Mouse (Mus musculus) erythroblast, embryonic 14.5 days (primary cell): ENCODE measurements around the gene Chic1. TPM values are rescaled to one million over a fixed set of nuclear protein-coding genes. Genes with fewer than 3 reads are reported as not detected.

Source experiments
- H3K27me3 ChIP-seq: 2 replicates; pipeline ENCODE4 v1.6.1; 2012; ENCODE audit warnings: inconsistent platforms; ENCODE audit not compliant: control insufficient read depth
- H3K36me3 ChIP-seq: 2 replicates; pipeline ENCODE4 v1.6.1; 2012; ENCODE audit warnings: mild to moderate bottlenecking, inconsistent platforms; ENCODE audit not compliant: control insufficient read depth
- H3K4me1 ChIP-seq: 2 replicates; pipeline ENCODE4 v1.6.1; 2012; ENCODE audit warnings: inconsistent platforms; ENCODE audit not compliant: control insufficient read depth
- H3K4me3 ChIP-seq: replicated peaks from 2 replicates; pipeline ENCODE3; 2012; ENCODE audit warnings: moderate library complexity, mild to moderate bottlenecking, inconsistent platforms
- H3K9me3 ChIP-seq: 2 replicates; pipeline ENCODE4 v1.6.1; 2012; ENCODE audit warnings: low read length, inconsistent platforms, mixed read lengths; ENCODE audit not compliant: control insufficient read depth
- GATA1 ChIP-seq: IDR thresholded peaks from 2 replicates; pipeline ENCODE4 v1.6.1; 2012; ENCODE audit warnings: low read length, inconsistent platforms, mixed read lengths
- TAL1 ChIP-seq: IDR thresholded peaks from 3 replicates; pipeline ENCODE4 v1.6.1; 2012; ENCODE audit warnings: low read length, inconsistent platforms, mixed read lengths
- polyA plus RNA-seq: library from polyadenylated mRNA; stranded (reverse); fragments of >175 nt; gene quantifications from 2 replicates; pipeline ENCODE4 v1.2.3, GENCODE M21; 2012

The Chic1 gene
- not detected in 2 replicates for polyA plus RNA-seq

DNA sequence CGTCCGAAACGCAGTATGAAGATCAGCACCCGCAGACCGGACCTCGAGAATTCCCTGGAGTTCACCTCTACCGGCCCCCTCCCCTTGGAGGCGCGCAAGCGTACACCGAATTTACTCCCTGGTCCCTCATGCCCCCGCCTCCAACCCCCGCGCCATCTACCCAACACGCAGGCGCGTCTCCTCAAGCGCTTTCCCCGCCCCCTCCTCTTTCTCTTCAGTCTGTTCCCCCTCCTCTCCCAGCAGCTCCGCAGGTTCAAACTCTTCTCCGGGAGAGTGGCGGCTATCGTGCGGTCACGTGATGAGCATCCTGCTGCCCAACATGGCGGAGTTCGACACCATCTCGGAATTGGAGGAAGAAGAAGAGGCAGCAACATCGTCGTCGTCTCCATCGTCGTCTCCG is at the start of gene Chic1:
Gene Chic1, plus strand, starts transcription at position 190 of the 400 bp plus-strand sequence.
- H3K27me3 ChIP-seq = peaks cover 52% of the 10 kb centered on the region
- peaks cover 9% of the 10 kb centered on the region; the same call in 1 of the 2 replicates for H3K9me3 ChIP-seq
- H3K4me3 ChIP-seq = peak within 1 kb of the TSS; percentile 55
- no peaks in the 10 kb centered on the region for H3K36me3 ChIP-seq
- TF ChIP-seq GATA1 (no peak), TAL1 (no peak)
- H3K4me1 ChIP-seq = no peaks in the 10 kb centered on the region

DNA sequence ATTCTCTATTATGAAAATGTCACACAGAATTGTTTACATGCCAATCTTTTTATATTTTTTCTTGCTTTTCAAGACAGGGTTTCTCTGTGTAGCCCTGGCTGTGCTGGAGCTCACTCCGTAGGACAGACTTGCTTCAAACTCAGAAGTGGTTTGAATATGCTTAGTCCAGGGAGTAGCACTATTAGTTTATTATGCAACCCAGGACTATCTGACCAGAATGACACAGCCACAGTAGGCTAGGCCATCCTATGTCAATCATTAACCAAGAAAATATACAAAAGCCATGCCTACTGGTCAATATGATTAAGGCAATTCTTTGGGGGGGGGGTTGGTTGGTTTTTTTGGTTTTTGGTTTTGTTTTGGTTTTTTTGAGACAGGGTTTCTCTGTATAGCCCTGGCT is 48.0 kb upstream of the Chic1 start:
- TF ChIP-seq GATA1 (no peak), TAL1 (no peak)
- no peaks in the 10 kb centered on the region for H3K9me3 ChIP-seq
- no peaks in the 10 kb centered on the region for H3K36me3 ChIP-seq
- H3K4me3 ChIP-seq = no peak overlapping the region
- no peaks in the 10 kb centered on the region for H3K27me3 ChIP-seq
- no peaks in the 10 kb centered on the region for H3K4me1 ChIP-seq

DNA sequence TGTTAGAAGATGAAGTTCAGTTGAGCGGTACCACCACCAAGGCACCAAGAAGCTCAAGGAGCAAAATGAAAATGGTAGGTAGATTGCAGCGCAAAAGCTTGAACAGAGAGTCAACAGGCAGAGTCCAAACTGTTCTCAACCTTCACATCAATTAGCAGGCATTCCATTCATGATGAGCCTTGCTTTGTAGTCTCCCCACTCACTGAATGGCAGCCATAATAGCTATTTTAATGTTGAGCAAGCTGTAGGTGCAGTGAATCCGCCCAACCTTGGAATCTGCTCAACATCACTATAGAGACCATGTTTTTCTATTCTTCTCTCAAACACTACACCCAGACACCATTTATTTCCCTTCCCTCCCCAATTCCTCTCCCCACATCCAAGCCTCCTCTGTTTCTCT is 44.6 kb upstream of the Chic1 start:
- Histone ChIP-seq H3K27me3 (peaks cover 4% of the 10 kb centered on the region; the same call in 1 of the 2 replicates), H3K4me1 (no peaks in the 10 kb centered on the region), H3K36me3 (no peaks in the 10 kb centered on the region), H3K4me3 (no peak overlapping the region), H3K9me3 (no peaks in the 10 kb centered on the region)
- TF ChIP-seq TAL1 (no peak), GATA1 (no peak)

- H3K27me3 ChIP-seq = peaks cover 4% of the 10 kb centered on the region
- no peak overlapping the region for H3K4me3 ChIP-seq
- H3K36me3 ChIP-seq = no peaks in the 10 kb centered on the region
- TF ChIP-seq TAL1 = no peak
- TF ChIP-seq GATA1 = no peak
- H3K9me3 ChIP-seq = no peaks in the 10 kb centered on the region
- no peaks in the 10 kb centered on the region for H3K4me1 ChIP-seq
Measured at GRCm38 (mm10) chrX:103314146-103314545, 42.1 kb upstream of the Chic1 start.

DNA sequence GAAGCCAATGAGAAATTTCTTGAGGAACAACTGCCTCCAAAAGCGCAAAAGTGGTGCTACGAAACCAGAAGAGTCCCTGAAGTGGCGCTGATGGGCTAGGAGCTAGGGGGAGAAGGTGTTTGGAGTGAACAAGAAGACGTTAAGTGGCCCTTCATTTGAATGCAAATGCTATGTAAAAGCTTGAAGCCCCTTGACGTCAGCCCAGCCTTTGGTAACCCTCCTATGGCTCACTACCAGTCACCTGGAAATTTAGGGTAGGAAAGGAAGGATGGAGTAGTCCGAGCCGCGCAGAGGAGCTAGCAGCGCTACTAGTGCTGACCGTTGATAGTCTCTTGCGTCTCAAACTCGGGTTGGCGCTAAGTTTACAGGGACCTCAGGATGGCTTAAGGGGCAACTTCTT is 35.1 kb upstream of the Chic1 start, which contains the start of gene Cdx4:
Gene Cdx4, plus strand, starts transcription at position 253 of the 400 bp plus-strand sequence.
- H3K27me3 ChIP-seq = peaks cover 43% of the 10 kb centered on the region
- no peak within 1 kb of the TSS for H3K4me3 ChIP-seq
- H3K9me3 ChIP-seq = peaks cover 2% of the 10 kb centered on the region; the same call in 1 of the 2 replicates
- no peaks in the 10 kb centered on the region for H3K36me3 ChIP-seq
- TF ChIP-seq GATA1 = no peak
- TF ChIP-seq TAL1 = no peak
- no peaks in the 10 kb centered on the region for H3K4me1 ChIP-seq

DNA sequence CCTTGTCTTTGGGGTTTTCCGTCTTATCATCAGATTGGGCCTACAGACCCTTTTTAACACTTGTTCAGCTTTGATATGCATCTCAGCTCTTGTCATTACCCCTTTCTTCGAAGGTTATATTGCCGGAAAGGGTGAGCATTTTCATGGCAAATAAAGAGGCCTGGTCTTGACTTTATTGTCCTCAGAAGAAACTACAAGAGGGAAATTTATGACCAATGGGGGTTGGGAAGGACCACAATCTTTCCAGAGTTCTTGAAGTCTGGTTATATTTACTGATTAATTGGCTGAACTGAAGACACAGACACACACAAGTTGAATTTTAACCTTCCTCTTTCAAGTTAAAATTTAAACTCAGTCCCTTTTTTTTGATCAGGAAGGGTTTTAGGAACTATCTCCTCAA is 30.4 kb upstream of the Chic1 start:
- H3K9me3 ChIP-seq = peaks cover 2% of the 10 kb centered on the region; the same call in 1 of the 2 replicates
- H3K27me3 ChIP-seq = peaks cover 42% of the 10 kb centered on the region
- H3K36me3 ChIP-seq = no peaks in the 10 kb centered on the region
- H3K4me1 ChIP-seq = no peaks in the 10 kb centered on the region
- no peak overlapping the region for H3K4me3 ChIP-seq
- TF ChIP-seq TAL1 = no peak
- no peak for TF ChIP-seq GATA1

DNA sequence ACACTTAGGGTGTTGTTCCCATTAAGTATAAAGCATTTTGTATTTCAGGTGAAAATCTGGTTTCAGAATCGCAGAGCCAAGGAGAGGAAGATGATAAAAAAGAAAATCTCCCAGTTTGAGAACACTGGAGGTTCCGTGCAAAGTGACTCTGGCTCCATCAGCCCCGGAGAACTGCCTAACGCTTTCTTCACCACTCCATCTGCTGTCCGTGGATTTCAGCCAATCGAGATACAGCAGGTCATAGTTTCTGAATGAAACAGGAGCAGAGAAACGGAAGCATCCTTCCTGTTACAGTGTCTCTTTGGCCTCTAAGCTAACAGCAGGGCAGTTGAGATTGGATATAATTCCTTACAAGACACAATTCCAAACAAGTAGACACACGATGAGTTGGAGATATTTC is 26.9 kb upstream of the Chic1 start:
- Histone ChIP-seq H3K9me3 (no peaks in the 10 kb centered on the region), H3K4me1 (no peaks in the 10 kb centered on the region), H3K36me3 (no peaks in the 10 kb centered on the region), H3K27me3 (peaks cover 15% of the 10 kb centered on the region), H3K4me3 (no peak overlapping the region)
- TF ChIP-seq TAL1 (no peak), GATA1 (no peak)

GRCm38 (mm10) chrX:103331125-103331858 is 25.0 kb upstream of the Chic1 start:
- Histone ChIP-seq H3K36me3 (no peaks in the 10 kb centered on the region), H3K4me3 (no peak overlapping the region), H3K27me3 (peaks cover 9% of the 10 kb centered on the region), H3K4me1 (no peaks in the 10 kb centered on the region), H3K9me3 (no peaks in the 10 kb centered on the region)
- TF ChIP-seq TAL1 (no peak), GATA1 (no peak)

DNA sequence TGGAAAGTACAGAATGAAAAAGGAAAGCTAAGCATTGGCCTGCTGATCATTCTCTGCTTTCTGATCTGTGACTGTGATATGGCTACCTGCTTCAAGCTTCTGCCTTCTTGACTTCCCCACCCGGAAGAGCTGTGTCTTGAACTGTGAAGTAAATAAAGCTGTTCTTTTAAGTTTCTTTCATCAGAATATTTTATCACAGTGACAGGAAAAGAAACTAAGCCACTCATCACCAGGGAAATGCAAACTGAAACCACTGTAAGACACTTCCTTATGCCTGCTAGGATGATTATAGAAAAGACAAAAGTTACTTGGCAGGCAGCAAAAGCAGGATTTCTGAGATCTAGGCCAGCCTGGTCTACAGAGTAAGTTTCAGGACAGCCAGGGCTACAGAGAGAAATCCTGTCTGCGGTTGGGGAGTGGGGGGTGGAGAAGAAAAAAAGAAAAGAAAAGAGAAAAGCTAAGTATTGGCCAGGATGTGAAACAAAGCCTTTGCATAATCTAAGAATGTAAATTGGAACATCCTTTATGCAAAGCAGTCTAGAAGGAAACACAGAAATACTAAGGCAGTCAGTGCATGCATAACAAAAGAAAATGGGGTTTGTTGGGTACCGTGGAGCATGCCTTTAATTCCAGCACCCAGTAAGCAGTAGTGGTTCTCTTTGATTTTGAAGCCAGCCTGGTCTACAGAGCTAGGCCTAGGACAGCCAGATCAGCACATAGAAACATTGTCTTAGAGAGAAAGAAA is 14.7 kb upstream of the Chic1 start:
- TF ChIP-seq GATA1 (no peak), TAL1 (no peak)
- Histone ChIP-seq H3K4me1 (no peaks in the 10 kb centered on the region), H3K4me3 (no peak overlapping the region), H3K27me3 (peaks cover 6% of the 10 kb centered on the region), H3K36me3 (no peaks in the 10 kb centered on the region), H3K9me3 (no peaks in the 10 kb centered on the region)
